Mouse (Mus musculus): ENCODE data around the gene Mymx. TPM values are rescaled to one million over a fixed set of nuclear protein-coding genes. Genes with fewer than 3 reads are reported as not detected.

Mymx gene
- polyA plus RNA-seq, 1 experiment, result not detected

DNA sequence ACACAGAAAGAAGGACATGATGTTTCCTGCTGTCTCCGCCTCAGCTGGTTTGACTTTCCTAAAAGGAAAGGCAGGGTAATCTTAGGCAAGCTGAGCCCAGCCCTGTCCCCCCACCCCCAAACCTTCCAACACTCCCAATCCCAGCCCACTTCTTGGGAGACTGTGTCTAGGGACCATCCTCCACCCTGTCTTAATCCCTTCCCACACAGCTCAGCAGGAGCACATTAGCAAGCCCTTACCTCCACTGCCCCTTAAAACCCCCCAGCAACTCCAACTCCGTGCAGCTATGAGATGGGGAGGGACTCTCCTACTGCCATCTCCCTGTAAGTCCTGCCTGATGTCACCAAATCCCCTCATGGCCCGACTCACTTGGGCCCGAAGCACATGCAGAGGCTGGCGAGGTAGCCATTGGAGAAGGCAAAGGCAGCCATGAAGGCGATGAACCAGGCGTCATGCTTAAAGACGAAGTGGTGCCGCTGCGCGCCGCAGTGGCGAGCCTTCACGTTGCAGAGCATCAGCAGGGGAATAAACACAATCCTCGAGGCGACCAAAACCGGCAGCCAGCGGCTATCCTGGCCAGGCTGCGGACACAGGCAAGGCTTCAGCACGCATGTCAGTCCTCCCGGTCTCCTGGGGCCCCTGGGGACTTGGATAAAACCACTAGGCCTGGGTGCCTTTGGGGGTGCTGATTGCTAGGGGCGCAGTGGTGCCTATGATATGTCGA, 16.0 kb downstream of the Mymx start:
- TF ChIP-seq CTCF (IDR thresholded peaks at IDR 0.05; ENCODE audit: insufficient read depth, low read depth, low read length) (no peak), POLR2A (IDR thresholded peaks at IDR 0.05; ENCODE audit: insufficient read depth, low read depth, low read length) (no peak)
- 68% methylated on average over 23 of the region's 23 CpGs for WGBS
- H3K27ac ChIP-seq (ENCODE audit: insufficient read depth, low read depth, low read length), result peak overlapping the region; percentile 31; the same call in 1 of the 2 replicates
- H3K4me1 ChIP-seq (ENCODE audit: control insufficient read depth, insufficient read depth, low read length), result peaks cover 24% of the 10 kb centered on the region
- no peak overlapping the region for H3K4me3 ChIP-seq (ENCODE audit: insufficient read depth, low read depth, low read length)

DNA sequence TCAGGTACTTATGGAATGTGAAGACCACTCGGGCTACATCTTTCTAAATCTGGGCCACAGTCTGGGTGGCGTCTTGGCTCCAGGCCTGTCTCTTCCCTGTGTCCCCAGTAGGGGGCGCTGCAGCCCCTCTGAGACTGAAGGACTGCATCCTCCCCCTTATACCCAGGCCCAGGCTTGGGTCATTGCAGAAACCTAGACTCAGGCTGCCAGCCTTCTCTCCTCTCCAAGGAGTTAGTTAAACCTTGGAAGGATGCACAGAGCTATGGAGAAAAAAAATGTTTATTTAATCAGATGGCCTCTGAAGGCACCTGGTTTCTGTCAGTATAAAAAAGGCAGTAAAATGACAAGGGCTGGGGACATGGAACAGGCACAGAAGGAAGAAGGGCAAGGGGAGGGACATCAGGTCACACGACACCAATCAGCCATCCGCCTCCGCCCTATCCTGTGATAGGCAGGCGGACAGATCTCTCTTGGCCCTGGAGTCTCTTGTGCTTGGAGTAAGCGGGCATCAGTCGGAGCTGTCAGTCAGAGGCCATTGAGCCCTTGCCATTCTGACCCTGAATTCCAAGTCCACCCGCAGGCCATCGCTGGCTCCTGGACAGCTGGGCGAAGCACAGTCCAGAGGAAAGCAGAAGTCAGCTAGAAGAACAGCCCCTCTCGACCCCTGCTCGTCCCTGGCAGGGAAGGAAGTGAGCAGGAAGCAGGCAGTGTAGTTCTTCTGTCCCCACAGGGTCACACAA, 16.8 kb downstream of the Mymx start:
- WGBS, result 37% methylated on average over 14 of the region's 14 CpGs
- peaks cover 24% of the 10 kb centered on the region for H3K4me1 ChIP-seq (ENCODE audit: control insufficient read depth, insufficient read depth, low read length)
- 0 out of 2 replicates have a peak, but pooled peaks have one; percentile 17 for TF ChIP-seq POLR2A (IDR thresholded peaks at IDR 0.05; ENCODE audit: insufficient read depth, low read depth, low read length)
- peak; percentile 89 for TF ChIP-seq CTCF (IDR thresholded peaks at IDR 0.05; ENCODE audit: insufficient read depth, low read depth, low read length)
- peak overlapping the region; percentile 43 for H3K27ac ChIP-seq (ENCODE audit: insufficient read depth, low read depth, low read length)
- no peak overlapping the region for H3K4me3 ChIP-seq (ENCODE audit: insufficient read depth, low read depth, low read length)

DNA sequence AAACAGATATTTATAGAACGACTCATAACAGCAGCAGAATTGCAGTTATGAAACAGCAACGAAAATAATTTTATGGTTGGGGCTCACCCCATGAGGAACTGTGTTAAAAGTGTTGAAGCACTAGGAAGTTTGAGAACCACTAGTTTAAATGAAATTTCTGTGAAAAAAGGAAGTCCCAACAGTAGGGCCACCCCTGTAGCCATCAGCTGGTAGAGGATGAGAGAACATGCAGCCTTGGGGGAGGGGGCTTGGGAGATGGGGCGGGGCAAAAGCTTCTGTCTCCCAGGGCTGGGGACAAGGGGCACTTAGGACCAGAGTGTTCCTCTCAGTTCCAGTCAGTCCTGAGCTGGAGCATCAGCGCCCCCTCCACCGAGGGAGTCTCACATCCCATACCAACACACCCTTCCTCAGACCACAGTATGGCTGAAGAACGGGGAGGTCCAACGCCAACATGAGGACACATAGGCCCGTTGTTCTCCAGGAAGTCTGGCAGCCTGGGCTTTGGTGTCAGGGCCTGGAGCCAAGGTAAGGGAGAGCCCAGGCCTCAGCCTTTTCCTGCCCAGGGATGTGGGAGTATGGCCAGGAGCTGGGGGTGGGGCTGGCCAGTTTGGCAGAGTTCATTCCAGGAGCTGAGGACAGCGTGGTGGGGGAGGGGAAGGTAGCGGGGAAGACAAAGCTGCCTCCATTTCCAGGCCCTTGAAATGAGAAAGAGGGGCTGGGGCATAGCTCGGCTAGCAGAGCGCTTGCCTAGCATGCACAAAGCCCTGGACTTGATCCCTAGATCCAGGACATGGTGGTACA, 17.6 kb downstream of the Mymx start:
- peak overlapping the region; percentile 43 for H3K27ac ChIP-seq (ENCODE audit: insufficient read depth, low read depth, low read length)
- 36% methylated on average over 12 of the region's 12 CpGs for WGBS
- peaks cover 24% of the 10 kb centered on the region for H3K4me1 ChIP-seq (ENCODE audit: control insufficient read depth, insufficient read depth, low read length)
- TF ChIP-seq POLR2A (IDR thresholded peaks at IDR 0.05; ENCODE audit: insufficient read depth, low read depth, low read length) (no peak), CTCF (IDR thresholded peaks at IDR 0.05; ENCODE audit: insufficient read depth, low read depth, low read length) (no peak)
- H3K4me3 ChIP-seq (ENCODE audit: insufficient read depth, low read depth, low read length), result no peak overlapping the region

DNA sequence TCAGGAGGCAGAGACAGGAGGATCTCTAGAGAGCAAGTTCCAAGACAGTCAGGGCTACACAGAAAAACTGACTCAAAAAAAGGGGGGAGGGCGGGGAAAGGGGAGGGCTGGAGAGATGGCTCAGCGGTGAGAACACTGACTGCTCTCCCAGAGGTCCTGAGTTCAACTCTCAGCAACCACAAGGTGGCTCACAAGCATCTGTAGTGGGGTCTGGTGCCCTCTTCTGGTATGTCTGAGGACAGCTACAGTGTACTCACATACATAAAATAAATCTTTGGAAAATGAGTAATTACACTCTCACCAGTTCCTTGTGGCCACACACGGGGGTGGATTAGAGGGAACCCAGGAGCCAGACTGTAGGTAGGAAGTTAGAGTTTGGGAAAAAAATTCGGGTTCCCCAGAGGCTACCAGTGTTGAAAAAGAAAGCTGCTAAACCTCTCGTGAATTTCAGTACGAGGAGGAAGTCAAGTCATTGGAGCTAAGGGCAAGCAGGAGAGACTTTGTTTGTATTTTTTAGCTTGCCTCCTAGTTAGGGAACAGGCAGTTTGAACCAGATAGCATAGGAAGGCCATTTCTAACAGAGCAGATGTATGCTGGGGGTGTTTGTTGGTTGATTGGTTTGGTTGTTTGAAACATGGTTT, 19.1 kb downstream of the Mymx start:
- H3K4me1 ChIP-seq (ENCODE audit: control insufficient read depth, insufficient read depth, low read length), result peaks cover 24% of the 10 kb centered on the region
- 62% methylated on average over 6 of the region's 6 CpGs for WGBS
- no peak overlapping the region for H3K27ac ChIP-seq (ENCODE audit: insufficient read depth, low read depth, low read length)
- TF ChIP-seq POLR2A (IDR thresholded peaks at IDR 0.05; ENCODE audit: insufficient read depth, low read depth, low read length), result no peak
- no peak for TF ChIP-seq CTCF (IDR thresholded peaks at IDR 0.05; ENCODE audit: insufficient read depth, low read depth, low read length)
- no peak overlapping the region for H3K4me3 ChIP-seq (ENCODE audit: insufficient read depth, low read depth, low read length)

DNA sequence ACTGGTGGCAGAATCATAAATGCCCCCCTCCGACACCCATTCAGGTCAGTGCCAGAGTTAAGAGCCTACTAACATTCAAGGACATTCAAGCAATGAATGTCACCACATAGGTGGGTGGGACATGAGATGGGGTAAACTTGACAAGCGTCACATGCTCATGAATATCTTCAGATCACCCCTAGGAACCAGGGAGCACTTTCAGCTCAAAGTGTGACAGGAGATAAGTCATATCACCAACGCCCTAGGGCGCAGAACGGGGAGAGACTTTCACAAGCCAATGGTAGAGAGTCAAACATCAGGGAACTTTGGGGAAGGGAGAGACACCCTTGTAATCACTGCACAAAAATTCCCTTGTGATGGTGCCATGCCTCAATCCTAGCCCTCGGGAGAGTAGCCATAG, 19.7 kb downstream of the Mymx start:
- peaks cover 24% of the 10 kb centered on the region for H3K4me1 ChIP-seq (ENCODE audit: control insufficient read depth, insufficient read depth, low read length)
- WGBS, result 95% methylated on average over 6 of the region's 6 CpGs
- H3K27ac ChIP-seq (ENCODE audit: insufficient read depth, low read depth, low read length), result no peak overlapping the region
- no peak overlapping the region for H3K4me3 ChIP-seq (ENCODE audit: insufficient read depth, low read depth, low read length)
- TF ChIP-seq CTCF (IDR thresholded peaks at IDR 0.05; ENCODE audit: insufficient read depth, low read depth, low read length), result no peak
- TF ChIP-seq POLR2A (IDR thresholded peaks at IDR 0.05; ENCODE audit: insufficient read depth, low read depth, low read length), result no peak

DNA sequence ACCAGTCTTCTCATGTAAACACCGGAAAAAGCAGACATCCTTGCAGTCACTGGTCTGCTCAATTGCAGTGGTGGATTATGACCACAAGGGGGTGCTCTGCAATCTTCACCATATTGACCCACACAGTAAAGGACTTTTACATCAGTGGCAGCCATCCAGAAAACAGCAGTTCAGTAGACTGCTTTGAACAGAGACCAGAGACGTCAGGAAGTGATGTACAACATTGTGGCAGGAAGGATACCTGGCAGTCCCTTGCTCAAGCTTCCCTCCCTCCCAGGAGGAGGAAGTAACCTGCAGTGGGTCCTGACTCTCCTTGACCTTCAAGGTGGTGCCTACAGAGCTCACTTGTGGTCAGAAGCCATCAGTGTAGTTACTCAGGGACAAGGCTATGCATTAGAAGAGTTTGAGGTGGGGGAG, 20.3 kb downstream of the Mymx start:
- no peak for TF ChIP-seq POLR2A (IDR thresholded peaks at IDR 0.05; ENCODE audit: insufficient read depth, low read depth, low read length)
- TF ChIP-seq CTCF (IDR thresholded peaks at IDR 0.05; ENCODE audit: insufficient read depth, low read depth, low read length), result peak; percentile 32; the same call in 1 of the 2 replicates
- Histone ChIP-seq H3K4me3 (ENCODE audit: insufficient read depth, low read depth, low read length) (no peak overlapping the region), H3K27ac (ENCODE audit: insufficient read depth, low read depth, low read length) (no peak overlapping the region), H3K4me1 (ENCODE audit: control insufficient read depth, insufficient read depth, low read length) (peaks cover 24% of the 10 kb centered on the region)
- WGBS, result 10% methylated on average over 2 of the region's 2 CpGs

DNA sequence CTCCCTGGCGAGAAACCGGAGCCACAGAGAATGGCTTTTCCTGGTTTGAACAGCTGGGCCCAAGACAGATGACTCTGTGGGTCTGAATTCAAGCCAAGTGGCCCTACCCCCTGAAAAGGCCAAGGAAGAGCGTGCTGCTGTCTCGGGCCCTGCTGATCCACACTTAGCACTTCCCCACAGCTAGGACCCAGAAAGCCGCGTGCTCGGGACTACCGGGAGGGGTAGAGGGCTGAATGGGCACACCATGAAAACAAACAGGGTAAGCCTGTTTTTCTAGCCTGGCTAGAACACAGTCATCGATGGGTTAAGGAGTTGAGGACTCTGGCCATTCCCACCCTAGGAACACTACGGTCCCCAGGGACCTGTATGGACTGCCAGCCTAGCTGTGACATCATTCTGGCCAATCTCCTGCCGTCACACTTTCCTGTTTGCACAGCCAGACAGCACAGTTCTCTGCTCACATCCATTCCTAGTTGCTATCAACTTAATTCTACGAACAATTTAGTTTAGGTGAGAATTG, 20.9 kb downstream of the Mymx start:
- H3K27ac ChIP-seq (ENCODE audit: insufficient read depth, low read depth, low read length), result no peak overlapping the region
- TF ChIP-seq POLR2A (IDR thresholded peaks at IDR 0.05; ENCODE audit: insufficient read depth, low read depth, low read length) (no peak), CTCF (IDR thresholded peaks at IDR 0.05; ENCODE audit: insufficient read depth, low read depth, low read length) (no peak)
- peaks cover 22% of the 10 kb centered on the region for H3K4me1 ChIP-seq (ENCODE audit: control insufficient read depth, insufficient read depth, low read length)
- H3K4me3 ChIP-seq (ENCODE audit: insufficient read depth, low read depth, low read length), result no peak overlapping the region
- WGBS, result 33% methylated on average over 12 of the region's 12 CpGs

DNA sequence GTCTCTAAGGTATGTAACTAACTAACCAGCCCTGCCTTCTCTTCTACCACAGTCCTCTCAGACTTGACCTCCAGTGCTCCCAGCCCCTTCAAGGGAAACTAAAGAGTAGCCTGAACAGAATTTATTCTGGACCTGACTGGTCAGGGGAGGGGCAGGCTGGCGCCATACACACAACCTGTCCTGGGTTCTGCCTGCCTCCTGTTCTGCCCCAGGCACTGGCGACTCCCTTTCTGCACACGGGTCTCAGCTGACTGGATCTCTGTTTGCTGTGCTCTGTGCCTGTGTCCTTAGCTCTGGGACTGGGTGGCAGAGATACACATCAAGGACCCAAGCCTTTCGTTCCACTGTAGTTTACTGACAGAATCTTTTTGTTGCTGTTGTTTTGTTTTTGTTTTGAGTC, 22.3 kb downstream of the Mymx start:
- H3K4me1 ChIP-seq (ENCODE audit: control insufficient read depth, insufficient read depth, low read length), result peaks cover 12% of the 10 kb centered on the region
- no peak overlapping the region for H3K27ac ChIP-seq (ENCODE audit: insufficient read depth, low read depth, low read length)
- WGBS, result 83% methylated on average over 4 of the region's 4 CpGs
- TF ChIP-seq POLR2A (IDR thresholded peaks at IDR 0.05; ENCODE audit: insufficient read depth, low read depth, low read length) (no peak), CTCF (IDR thresholded peaks at IDR 0.05; ENCODE audit: insufficient read depth, low read depth, low read length) (no peak)
- no peak overlapping the region for H3K4me3 ChIP-seq (ENCODE audit: insufficient read depth, low read depth, low read length)
